Mouse (Mus musculus): Measurements from ENCODE around the gene Tas1r3. TPM values are rescaled to one million over a fixed set of nuclear protein-coding genes. Genes with fewer than 3 reads are reported as not detected.

Tas1r3 gene
- total RNA-seq, 2 experiments from 2014 or later: 0.11 to 0.23 TPM

DNA sequence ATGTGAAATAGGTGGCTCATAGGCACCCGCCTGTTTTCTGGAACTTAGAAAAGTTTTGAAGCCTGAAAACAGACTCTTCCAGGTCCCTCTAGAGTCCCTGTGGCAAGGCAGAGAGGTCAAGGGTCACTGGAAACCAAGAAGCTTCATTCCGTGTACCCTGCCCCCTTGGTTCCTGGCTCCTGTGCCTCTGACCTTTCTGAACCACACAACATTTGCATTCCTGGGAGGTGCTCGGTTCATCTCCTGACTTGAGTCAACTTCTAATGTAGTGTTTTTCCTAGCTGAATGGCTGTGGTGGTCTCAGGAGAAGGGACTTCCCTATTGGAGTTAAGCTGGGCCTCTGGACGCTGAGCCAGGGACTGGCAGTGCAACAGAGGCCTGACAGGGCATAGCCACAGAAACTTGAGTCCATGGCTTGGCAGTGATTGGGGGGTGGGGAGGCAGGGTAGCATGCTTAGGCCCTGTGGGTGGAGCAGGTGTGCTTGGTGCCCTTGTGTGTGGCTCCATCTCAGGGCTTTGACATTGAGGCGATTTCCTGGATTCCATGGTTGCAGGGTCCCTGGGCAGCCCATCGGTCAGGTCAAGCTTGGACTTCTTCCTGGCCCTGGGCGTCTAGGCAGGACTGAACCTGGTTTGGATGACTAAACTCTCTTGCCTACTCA is 14.6 kb downstream of the Tas1r3 start:
- peak overlapping the region; percentile 94 for H3K4me3 ChIP-seq
- peak; percentile 89 for DNase-seq
- intact Hi-C loops (cut with DNase I): no loop called here
- peak overlapping the region; percentile 98 for H3K27ac ChIP-seq
- no peak for TF ChIP-seq CTCF (IDR thresholded peaks at IDR 0.05)

DNA sequence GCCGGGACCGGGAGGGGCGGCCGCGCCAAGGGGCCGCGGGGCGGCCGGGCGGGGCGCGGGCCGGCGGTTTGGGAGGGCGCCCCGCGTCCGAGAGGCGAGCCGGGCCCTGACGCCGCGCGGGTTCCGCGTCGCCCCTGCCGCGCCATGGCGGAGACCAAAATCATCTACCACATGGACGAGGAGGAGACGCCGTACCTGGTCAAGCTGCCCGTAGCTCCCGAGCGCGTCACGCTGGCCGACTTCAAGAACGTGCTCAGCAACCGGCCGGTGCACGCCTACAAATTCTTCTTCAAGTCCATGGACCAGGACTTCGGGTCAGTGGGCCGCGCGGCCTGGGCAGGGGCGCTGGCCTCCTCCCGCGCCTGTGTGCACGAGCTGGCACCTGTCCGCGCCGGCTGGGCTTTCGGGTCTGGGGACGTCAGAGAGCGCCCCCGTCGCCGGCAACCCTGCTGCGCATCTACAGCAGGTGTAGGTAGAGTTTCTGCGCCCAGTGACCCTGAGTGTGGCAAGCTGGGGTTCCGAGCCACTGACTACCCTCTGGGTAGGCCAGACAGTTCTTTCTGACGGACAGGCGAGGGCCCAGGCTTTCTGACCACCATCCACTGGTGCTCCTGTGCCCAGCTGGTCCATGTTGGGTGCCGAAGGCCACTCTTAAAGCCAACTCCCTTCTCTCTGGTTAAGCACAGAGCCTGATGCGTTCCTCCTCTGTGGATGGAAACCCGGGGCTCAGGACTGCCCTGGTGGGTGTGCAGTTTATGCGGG is 15.4 kb downstream of the Tas1r3 start:
- H3K27ac ChIP-seq: peak overlapping the region; percentile 98
- peak; percentile 3; the same call in 1 of the 2 replicates for TF ChIP-seq CTCF (IDR thresholded peaks at IDR 0.05)
- peak; percentile 80 for DNase-seq

DNA sequence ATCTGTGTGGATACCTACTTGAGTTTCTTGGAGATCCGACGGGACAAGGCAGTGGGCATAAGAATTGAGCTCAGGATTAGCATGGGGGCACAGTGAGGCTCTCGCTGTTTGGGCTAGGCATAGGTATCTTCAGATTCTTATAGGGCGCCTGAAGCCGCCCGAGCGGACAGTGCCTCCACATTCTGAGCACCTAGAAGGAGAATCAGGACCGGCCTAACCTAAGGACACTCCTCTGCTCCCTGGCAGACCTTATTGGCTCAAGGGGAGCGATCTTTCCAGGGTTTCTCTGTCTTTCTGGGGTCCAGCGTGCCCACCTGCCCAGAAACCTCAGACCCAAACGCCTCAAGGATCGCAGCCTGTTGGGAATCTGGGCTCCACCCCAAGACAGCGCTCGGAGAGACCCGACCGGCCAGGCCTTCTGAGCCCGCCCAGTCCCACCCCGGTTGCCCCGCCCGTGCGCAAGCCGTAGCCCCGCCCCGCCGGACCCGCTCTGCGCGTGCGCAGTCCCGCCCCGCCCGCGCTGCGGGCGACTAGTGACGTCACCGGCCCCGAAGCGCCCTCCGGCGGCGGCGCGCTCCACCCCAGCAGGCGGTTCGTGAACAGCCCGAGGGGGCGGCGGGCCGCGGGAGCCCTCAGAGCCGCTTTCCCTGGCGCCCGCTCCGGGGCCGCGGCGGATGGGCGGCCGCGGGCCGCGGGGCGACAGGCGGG is 16.1 kb downstream of the Tas1r3 start, which contains the start of gene Dvl1:
Gene Dvl1, plus strand, starts transcription at position 532 of the 708 bp plus-strand sequence.
- intact Hi-C loops (cut with DNase I): loop anchor here (2.0 kb wide), 2 partner anchors 14 to 46 kb away; no protein-coding TSS in a partner anchor
- peak within 1 kb of the TSS; percentile 94 for H3K4me3 ChIP-seq
- peak; percentile 97 for DNase-seq
- H3K27ac ChIP-seq: peak within 1 kb of the TSS; percentile 98
- TF ChIP-seq CTCF (IDR thresholded peaks at IDR 0.05): peak; percentile 64

More for the DNA sequence above, 15.4 kb downstream of the Tas1r3 start:
- intact Hi-C loops (cut with DNase I): loop anchor here (2.0 kb wide), 2 partner anchors 15 to 45 kb away; no protein-coding TSS in a partner anchor
- H3K4me3 ChIP-seq: peak overlapping the region; percentile 94

DNA sequence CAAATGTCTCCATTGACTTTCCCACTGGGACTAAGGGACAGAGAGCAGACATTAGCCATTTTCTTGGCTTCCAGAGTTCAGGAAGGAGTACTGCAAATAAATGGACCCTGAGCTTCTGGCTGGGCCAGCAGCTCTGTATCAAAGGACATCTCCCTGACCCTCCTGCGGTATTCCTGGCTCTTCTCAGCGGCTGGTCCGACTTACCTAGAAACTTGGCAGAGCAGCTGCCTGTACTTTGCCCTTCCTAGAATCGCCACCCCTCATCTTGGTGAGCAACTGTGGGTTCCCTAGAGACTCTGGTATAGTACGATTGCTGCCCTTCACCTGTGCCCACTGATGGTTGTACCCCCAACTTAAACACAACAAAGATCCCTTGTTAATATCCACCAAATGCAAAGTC is 19.9 kb downstream of the Tas1r3 start:
- Histone ChIP-seq H3K27ac (no peak overlapping the region), H3K4me3 (no peak overlapping the region)
- no peak for DNase-seq
- no peak for TF ChIP-seq CTCF (IDR thresholded peaks at IDR 0.05)
- intact Hi-C loops (cut with DNase I): no loop called here

DNA sequence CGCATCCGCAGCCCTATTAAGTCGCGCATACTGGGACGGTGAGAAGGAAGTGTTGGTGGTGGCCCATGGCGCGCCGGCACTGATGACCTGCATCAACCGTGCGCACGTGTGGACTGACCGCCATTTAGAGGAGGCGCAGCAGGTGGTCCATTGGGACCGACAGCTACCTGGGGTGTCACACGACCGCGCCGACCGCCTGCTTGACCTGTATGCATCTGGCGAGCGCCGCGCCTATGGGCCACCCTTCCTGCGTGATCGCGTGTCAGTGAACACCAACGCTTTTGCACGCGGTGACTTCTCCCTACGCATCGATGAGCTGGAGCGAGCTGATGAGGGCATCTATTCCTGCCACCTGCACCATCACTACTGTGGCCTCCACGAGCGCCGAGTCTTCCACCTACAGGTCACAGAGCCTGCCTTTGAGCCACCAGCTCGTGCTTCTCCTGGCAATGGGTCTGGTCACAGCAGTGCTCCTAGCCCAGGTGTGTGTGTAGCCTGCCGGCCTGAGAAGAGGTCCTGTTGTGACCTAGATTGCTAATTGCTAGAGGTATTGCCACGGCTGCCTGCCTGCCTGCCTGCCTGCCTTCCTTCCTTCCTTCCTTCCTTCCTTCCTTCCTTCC is 21.4 kb downstream of the Tas1r3 start:
- peak; percentile 24 for DNase-seq
- peak overlapping the region; percentile 68 for H3K4me3 ChIP-seq
- no peak for TF ChIP-seq CTCF (IDR thresholded peaks at IDR 0.05)
- H3K27ac ChIP-seq: peak overlapping the region; percentile 96
- intact Hi-C loops (cut with DNase I): no loop called here

DNA sequence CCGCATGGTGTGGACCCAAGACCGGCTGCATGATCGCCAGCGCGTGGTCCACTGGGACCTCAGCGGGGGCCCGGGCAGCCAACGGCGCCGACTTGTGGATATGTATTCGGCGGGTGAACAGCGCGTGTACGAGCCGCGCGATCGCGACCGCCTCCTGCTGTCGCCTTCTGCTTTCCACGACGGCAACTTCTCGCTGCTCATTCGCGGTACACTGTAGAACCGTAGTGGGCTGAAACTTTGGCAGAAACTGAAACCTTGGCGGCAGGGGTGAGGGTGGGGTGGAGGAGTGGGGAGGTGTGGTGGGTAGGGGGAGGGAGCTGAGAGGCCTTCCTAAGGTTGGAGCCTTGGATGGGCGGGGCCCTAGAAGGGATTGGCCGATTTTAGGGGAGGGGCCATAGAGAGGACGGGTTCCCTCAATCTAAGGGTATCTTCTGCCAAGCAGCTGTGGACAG is 22.1 kb downstream of the Tas1r3 start:
- intact Hi-C loops (cut with DNase I): no loop called here
- TF ChIP-seq CTCF (IDR thresholded peaks at IDR 0.05): peak; percentile 50
- Histone ChIP-seq H3K27ac (peak overlapping the region; percentile 96), H3K4me3 (peak overlapping the region; percentile 68)
- peak; percentile 79 for DNase-seq

DNA sequence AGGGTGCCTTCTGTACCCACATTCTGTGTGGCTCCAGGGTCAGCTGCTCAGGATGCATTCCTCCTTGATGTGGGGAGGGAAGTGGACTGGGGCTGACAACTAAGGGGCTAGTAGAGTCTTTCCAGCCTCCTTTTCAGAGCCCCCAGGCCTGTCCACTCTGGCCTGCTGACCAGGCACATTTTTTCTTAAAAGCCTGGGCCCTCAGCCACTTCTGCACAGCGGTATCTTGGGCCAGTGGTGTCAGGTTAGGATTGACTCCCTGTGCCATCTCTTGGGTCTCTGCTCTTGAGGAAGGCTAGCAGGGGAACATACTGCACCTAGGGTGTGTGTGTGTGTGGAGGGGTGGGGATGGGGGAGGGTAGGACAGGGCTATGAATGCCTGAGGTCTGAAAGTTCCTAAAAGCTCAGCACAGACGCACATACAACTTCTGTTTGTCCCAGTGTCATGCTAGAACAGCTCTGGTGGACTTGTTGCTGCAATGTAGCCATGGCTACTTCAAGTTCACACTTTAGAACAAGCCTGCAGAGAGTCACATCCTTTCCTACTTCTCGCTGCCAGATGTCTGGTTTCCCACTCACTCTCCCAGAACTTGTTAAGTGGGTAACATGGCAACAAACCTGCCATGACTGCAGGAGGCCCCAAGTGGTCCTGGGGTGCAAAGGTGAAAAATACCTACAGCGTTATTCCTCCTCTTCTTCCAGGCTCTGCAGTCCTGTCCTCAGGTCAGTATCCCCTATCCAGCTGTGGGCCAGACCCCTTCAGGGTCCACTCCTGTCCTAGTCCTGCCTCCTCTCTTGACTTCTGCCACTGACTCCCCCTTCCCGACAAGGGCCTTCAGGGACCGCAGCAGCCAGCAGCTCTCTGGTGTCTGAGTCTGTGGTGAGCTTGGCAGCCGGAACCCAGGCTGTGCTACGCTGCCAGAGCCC is 22.8 kb downstream of the Tas1r3 start:
- intact Hi-C loops (cut with DNase I): no loop called here
- H3K4me3 ChIP-seq: peak overlapping the region; percentile 68
- H3K27ac ChIP-seq: peak overlapping the region; percentile 96
- DNase-seq: peak; percentile 74
- TF ChIP-seq CTCF (IDR thresholded peaks at IDR 0.05): no peak

DNA sequence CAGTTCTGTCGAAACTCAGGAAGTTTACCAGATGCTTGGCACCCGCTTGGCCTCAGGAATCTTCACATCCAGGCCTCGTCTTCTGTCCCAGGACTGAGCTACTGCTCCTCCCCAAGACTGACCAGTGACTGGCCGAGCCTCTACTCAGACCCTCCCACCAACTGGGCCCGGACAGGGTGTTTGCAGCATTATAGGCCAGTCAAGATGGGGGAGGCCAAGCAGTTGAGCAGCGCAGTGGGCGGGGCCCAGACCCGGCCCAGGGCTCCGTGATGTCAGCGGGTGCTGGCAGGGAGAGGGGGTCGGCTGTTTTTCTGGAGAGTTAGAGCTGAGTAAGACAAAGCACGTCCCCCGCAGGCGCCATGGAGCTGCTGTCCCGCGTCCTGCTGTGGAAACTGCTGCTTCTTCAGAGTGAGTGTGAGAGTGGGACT is 23.7 kb downstream of the Tas1r3 start, which contains the start of gene Mxra8:
Gene Mxra8, plus strand, starts transcription at position 198 of the 428 bp plus-strand sequence.
- intact Hi-C loops (cut with DNase I): loop anchor here (10.0 kb wide), 1 partner anchor 105 kb away; the partner anchor contains the start of gene Ube2j2
- Histone ChIP-seq H3K4me3 (peak within 1 kb of the TSS; percentile 68), H3K27ac (peak within 1 kb of the TSS; percentile 96)
- DNase-seq: peak; percentile 94
- no peak for TF ChIP-seq CTCF (IDR thresholded peaks at IDR 0.05)

DNA sequence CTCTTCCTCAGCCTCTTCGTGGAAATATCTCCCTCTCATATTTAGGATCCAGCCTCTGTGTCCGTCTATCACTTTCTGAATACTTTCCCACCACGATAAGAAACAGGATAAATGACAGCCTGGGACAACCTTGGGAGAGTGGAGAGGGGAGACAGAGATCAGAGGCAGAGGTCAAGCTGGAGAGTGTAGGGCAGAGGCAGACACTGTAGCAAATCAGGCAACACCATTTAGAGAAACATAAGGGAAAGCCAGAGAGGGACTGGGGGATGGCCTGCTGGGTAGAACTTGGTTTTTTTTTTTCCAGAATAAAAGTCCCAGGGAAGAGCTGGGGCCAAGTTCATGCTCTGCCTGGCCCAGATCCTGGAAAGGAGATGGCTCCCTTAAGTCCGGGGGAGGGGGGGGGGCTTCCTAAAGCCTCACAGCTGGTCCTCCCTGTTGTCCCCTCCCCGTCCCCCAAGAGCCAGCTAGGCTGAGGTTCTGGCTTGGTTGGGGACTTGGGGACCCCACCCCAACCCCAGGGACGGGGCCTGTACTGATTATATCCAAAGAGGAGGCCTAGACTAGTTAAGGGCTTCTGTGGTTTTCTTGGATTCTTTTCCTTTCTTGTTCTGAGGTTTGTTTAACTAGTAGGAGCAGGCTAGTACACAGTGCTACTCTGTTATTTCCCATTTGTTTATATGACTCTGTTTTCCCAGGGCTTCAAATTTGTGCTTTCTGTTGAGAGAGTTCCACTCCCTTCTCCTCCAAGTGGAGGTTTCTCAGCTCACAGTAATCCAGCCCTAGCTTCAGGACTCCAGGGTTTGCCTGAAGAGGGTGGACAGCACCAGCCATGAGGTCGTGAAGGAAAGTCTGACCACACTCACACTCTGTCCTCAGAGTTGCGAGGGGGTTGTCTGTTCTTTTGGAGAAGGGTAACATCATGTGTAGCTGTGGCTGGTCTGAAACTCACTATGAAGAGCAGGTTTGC is 24.7 kb downstream of the Tas1r3 start:
- peak; percentile 80 for DNase-seq
- TF ChIP-seq CTCF (IDR thresholded peaks at IDR 0.05): no peak
- Histone ChIP-seq H3K27ac (peak overlapping the region; percentile 96), H3K4me3 (peak overlapping the region; percentile 68)
- intact Hi-C loops (cut with DNase I): loop anchor here (10.0 kb wide), 1 partner anchor 106 kb away; the partner anchor contains the start of gene Ube2j2

Measured in gastrocnemius, adult 2 months (tissue).